Mouse (Mus musculus): ENCODE measurements around the gene Gaa.
A peak's percentile ranks its signal among the peaks of the same experiment; 100 is the strongest.

DNA sequence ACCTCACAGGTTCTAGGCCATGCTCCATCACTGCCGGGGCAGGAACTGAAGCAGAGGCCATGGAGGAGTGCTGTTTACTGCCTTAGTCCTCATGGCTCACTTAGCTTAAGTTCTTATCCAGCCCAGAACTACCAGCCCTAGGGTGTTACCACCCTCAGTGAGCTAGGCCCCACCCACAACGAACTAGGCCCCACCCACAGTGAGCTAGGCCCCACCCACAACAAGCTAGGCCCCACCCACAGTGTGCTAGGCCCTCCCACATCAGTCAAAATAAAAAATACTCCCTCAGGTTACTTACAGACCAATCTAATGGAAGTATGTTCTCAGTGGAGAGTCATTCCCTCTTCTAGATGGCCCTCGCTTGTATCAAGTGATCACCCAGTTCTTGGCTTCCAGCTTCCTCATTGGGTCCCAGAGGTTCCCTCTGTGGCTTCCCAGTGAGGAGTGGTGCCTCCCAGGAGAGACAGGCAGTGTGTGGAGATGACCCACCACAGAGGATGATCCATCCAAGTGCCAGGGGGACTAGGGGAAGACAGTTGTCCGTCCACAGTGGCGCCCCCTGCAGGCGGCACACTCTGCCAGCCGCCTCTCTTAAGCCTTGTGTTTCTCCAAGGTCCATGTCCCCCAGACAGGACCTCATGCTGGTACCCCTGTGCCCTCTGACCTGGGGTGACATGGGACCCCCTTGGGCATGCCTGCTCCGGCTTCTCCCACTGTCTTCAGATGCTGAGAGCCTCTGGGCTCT is 5.7 kb downstream of the Gaa start:
- TF ChIP-seq CTCF (conservative IDR thresholded peaks at IDR 0.05; ENCODE audit: low read length) (peak; percentile 79), POU5F1 (IDR thresholded peaks at IDR 0.05; ENCODE audit: borderline replicate concordance, low read length) (no peak), NANOG (IDR thresholded peaks at IDR 0.05; ENCODE audit: borderline replicate concordance, low read length) (no peak)

Data from E14TG2a.4 (cell line).